Mouse (Mus musculus): Measurements from ENCODE around the gene Cks2. TPM values are rescaled to one million over a fixed set of nuclear protein-coding genes. Genes with fewer than 3 reads are reported as not detected.

The Cks2 gene
- polyA plus RNA-seq (2015; fragmentation: Nextera tagmentation; extraction: Ambion mirVana): 328 and 339 TPM in 2 replicates

GRCm38 (mm10) chr13:51644829-51645789, at the start of gene Cks2:
Gene Cks2 (plus strand): TSS chr13:51645232.
- Histone ChIP-seq H3K9me3 (no peaks in the 10 kb centered on the region), H3K36me3 (no peaks in the 10 kb centered on the region), H3K27ac (peak within 1 kb of the TSS; percentile 80), H3K4me2 (peak within 1 kb of the TSS; percentile 69), H3K9ac (peak within 1 kb of the TSS; percentile 90), H3K27me3 (no peaks in the 10 kb centered on the region), H3K4me1 (peaks cover 23% of the 10 kb centered on the region), H3K4me3 (peak within 1 kb of the TSS; percentile 87)
- peak; percentile 96 for ATAC-seq (ENCODE audit: insufficient number of reproducible peaks, insufficient read depth, low FRiP score, low TSS enrichment, low read depth)
- under 1% methylated on average over 83 of the region's 83 CpGs for WGBS

GRCm38 (mm10) chr13:51595404-51595803, 49.6 kb upstream of the Cks2 start:
- ATAC-seq (ENCODE audit: insufficient number of reproducible peaks, insufficient read depth, low FRiP score, low TSS enrichment, low read depth): no peak
- H3K27ac ChIP-seq: no peak overlapping the region
- 42% methylated on average over 11 of the region's 11 CpGs for WGBS

GRCm38 (mm10) chr13:51598063-51598462, 47.0 kb upstream of the Cks2 start:
- Histone ChIP-seq H3K9ac (no peak overlapping the region), H3K9me3 (no peaks in the 10 kb centered on the region), H3K27me3 (peaks cover 15% of the 10 kb centered on the region), H3K4me3 (no peak overlapping the region), H3K36me3 (no peaks in the 10 kb centered on the region), H3K4me2 (no peak overlapping the region), H3K27ac (no peak overlapping the region), H3K4me1 (peaks cover 8% of the 10 kb centered on the region; the same call in 1 of the 2 replicates)
- 73% methylated on average over 2 of the region's 2 CpGs for WGBS
- ATAC-seq (ENCODE audit: insufficient number of reproducible peaks, insufficient read depth, low FRiP score, low TSS enrichment, low read depth): no peak

More at GRCm38 (mm10) chr13:51595404-51595803, 49.6 kb upstream of the Cks2 start:
- peak overlapping the region; percentile 49; the same call in 1 of the 2 replicates for H3K4me3 ChIP-seq
- H3K9ac ChIP-seq: no peak overlapping the region
- peaks cover 4% of the 10 kb centered on the region; the same call in 1 of the 2 replicates for H3K4me1 ChIP-seq
- H3K36me3 ChIP-seq: no peaks in the 10 kb centered on the region
- H3K4me2 ChIP-seq: peak overlapping the region; percentile 94
- H3K27me3 ChIP-seq: peaks cover 15% of the 10 kb centered on the region
- H3K9me3 ChIP-seq: no peaks in the 10 kb centered on the region

- WGBS: 88% methylated on average over 8 of the region's 8 CpGs
- no peaks in the 10 kb centered on the region for H3K9me3 ChIP-seq
- H3K4me3 ChIP-seq: no peak overlapping the region
- 0 out of 2 replicates have a peak, but pooled peaks cover 8% of the 10 kb centered on the region for H3K27me3 ChIP-seq
- no peak overlapping the region for H3K27ac ChIP-seq
- peaks cover 15% of the 10 kb centered on the region for H3K4me1 ChIP-seq
- no peaks in the 10 kb centered on the region for H3K36me3 ChIP-seq
- ATAC-seq (ENCODE audit: insufficient number of reproducible peaks, insufficient read depth, low FRiP score, low TSS enrichment, low read depth): no peak
- H3K9ac ChIP-seq: no peak overlapping the region
- H3K4me2 ChIP-seq: no peak overlapping the region
Measured at GRCm38 (mm10) chr13:51600169-51600568, 44.9 kb upstream of the Cks2 start.

GRCm38 (mm10) chr13:51602764-51603163, 42.3 kb upstream of the Cks2 start:
- Histone ChIP-seq H3K27ac (no peak overlapping the region), H3K4me2 (peak overlapping the region; percentile 55), H3K4me1 (peaks cover 15% of the 10 kb centered on the region), H3K36me3 (no peaks in the 10 kb centered on the region), H3K27me3 (no peaks in the 10 kb centered on the region), H3K9ac (no peak overlapping the region), H3K9me3 (no peaks in the 10 kb centered on the region), H3K4me3 (no peak overlapping the region)
- WGBS: 65% methylated on average over 8 of the region's 8 CpGs
- ATAC-seq (ENCODE audit: insufficient number of reproducible peaks, insufficient read depth, low FRiP score, low TSS enrichment, low read depth): no peak

- peak overlapping the region; percentile 46; the same call in 1 of the 2 replicates for H3K9ac ChIP-seq
- H3K4me3 ChIP-seq: peak overlapping the region; percentile 25
- H3K4me1 ChIP-seq: peaks cover 15% of the 10 kb centered on the region
- no peaks in the 10 kb centered on the region for H3K9me3 ChIP-seq
- no peaks in the 10 kb centered on the region for H3K27me3 ChIP-seq
- peak overlapping the region; percentile 55 for H3K4me2 ChIP-seq
- ATAC-seq (ENCODE audit: insufficient number of reproducible peaks, insufficient read depth, low FRiP score, low TSS enrichment, low read depth): no peak
- no peaks in the 10 kb centered on the region for H3K36me3 ChIP-seq
- WGBS: 15% methylated on average over 16 of the region's 16 CpGs
- H3K27ac ChIP-seq: no peak overlapping the region
Measured at GRCm38 (mm10) chr13:51603221-51603893, 41.7 kb upstream of the Cks2 start.

- H3K36me3 ChIP-seq: no peaks in the 10 kb centered on the region
- H3K4me3 ChIP-seq: peak overlapping the region; percentile 25
- peak overlapping the region; percentile 55 for H3K4me2 ChIP-seq
- H3K9me3 ChIP-seq: no peaks in the 10 kb centered on the region
- H3K4me1 ChIP-seq: peaks cover 15% of the 10 kb centered on the region
- 37% methylated on average over 4 of the region's 4 CpGs for WGBS
- no peak overlapping the region for H3K27ac ChIP-seq
- H3K9ac ChIP-seq: 0 out of 2 replicates have a peak overlapping the region, but pooled peaks have one; percentile 46
- H3K27me3 ChIP-seq: no peaks in the 10 kb centered on the region
- no peak for ATAC-seq (ENCODE audit: insufficient number of reproducible peaks, insufficient read depth, low FRiP score, low TSS enrichment, low read depth)
Measured at GRCm38 (mm10) chr13:51603894-51604244, 41.2 kb upstream of the Cks2 start.

- Histone ChIP-seq H3K4me2 (no peak overlapping the region), H3K4me1 (peaks cover 7% of the 10 kb centered on the region; the same call in 1 of the 2 replicates), H3K9me3 (no peaks in the 10 kb centered on the region), H3K9ac (no peak overlapping the region), H3K27me3 (no peaks in the 10 kb centered on the region), H3K27ac (no peak overlapping the region), H3K4me3 (no peak overlapping the region), H3K36me3 (no peaks in the 10 kb centered on the region)
- 91% methylated on average over 7 of the region's 7 CpGs for WGBS
- ATAC-seq (ENCODE audit: insufficient number of reproducible peaks, insufficient read depth, low FRiP score, low TSS enrichment, low read depth): no peak
Measured at GRCm38 (mm10) chr13:51609231-51609630, 35.8 kb upstream of the Cks2 start.

- H3K9ac ChIP-seq: no peak overlapping the region
- peak overlapping the region; percentile 32; the same call in 1 of the 2 replicates for H3K4me2 ChIP-seq
- H3K4me1 ChIP-seq: peaks cover 14% of the 10 kb centered on the region; the same call in 1 of the 2 replicates
- no peak for ATAC-seq (ENCODE audit: insufficient number of reproducible peaks, insufficient read depth, low FRiP score, low TSS enrichment, low read depth)
- H3K36me3 ChIP-seq: no peaks in the 10 kb centered on the region
- H3K4me3 ChIP-seq: no peak overlapping the region
- 19% methylated on average over 9 of the region's 9 CpGs for WGBS
- no peaks in the 10 kb centered on the region for H3K9me3 ChIP-seq
- H3K27me3 ChIP-seq: no peaks in the 10 kb centered on the region
- H3K27ac ChIP-seq: no peak overlapping the region
Measured at GRCm38 (mm10) chr13:51611060-51611459, 34.0 kb upstream of the Cks2 start.

GRCm38 (mm10) chr13:51611500-51611899, 33.5 kb upstream of the Cks2 start:
- 34% methylated on average over 5 of the region's 5 CpGs for WGBS
- no peaks in the 10 kb centered on the region for H3K9me3 ChIP-seq
- peak overlapping the region; percentile 32; the same call in 1 of the 2 replicates for H3K4me2 ChIP-seq
- H3K27ac ChIP-seq: no peak overlapping the region
- no peak overlapping the region for H3K4me3 ChIP-seq
- no peak for ATAC-seq (ENCODE audit: insufficient number of reproducible peaks, insufficient read depth, low FRiP score, low TSS enrichment, low read depth)
- peaks cover 18% of the 10 kb centered on the region for H3K4me1 ChIP-seq
- no peak overlapping the region for H3K9ac ChIP-seq
- no peaks in the 10 kb centered on the region for H3K27me3 ChIP-seq
- no peaks in the 10 kb centered on the region for H3K36me3 ChIP-seq

GRCm38 (mm10) chr13:51615815-51616214, 29.2 kb upstream of the Cks2 start:
- ATAC-seq (ENCODE audit: insufficient number of reproducible peaks, insufficient read depth, low FRiP score, low TSS enrichment, low read depth): no peak
- 49% methylated on average over 10 of the region's 10 CpGs for WGBS
- 0 out of 2 replicates have a peak overlapping the region, but pooled peaks have one; percentile 11 for H3K9ac ChIP-seq
- no peak overlapping the region for H3K27ac ChIP-seq
- no peaks in the 10 kb centered on the region for H3K9me3 ChIP-seq
- H3K36me3 ChIP-seq: no peaks in the 10 kb centered on the region
- H3K27me3 ChIP-seq: no peaks in the 10 kb centered on the region
- H3K4me2 ChIP-seq: no peak overlapping the region
- H3K4me3 ChIP-seq: no peak overlapping the region
- peaks cover 23% of the 10 kb centered on the region for H3K4me1 ChIP-seq

Measured in embryonic facial prominence, embryonic 13.5 days (tissue).